Mouse (Mus musculus): Measurements from ENCODE around the gene Ccdc58.
"Not testable (repeated sequence)": the region's sequence is repeated elsewhere in the genome, so short reads cannot be mapped to it uniquely, and the experiment has no call there.

Ccdc58 gene

GRCm38 (mm10) chr16:36079916-36080315 lies 8.4 kb downstream of the Ccdc58 start:
- DNase-seq: no peak

GRCm38 (mm10) chr16:36087846-36088245 lies 16.4 kb downstream of the Ccdc58 start:
- no peak for DNase-seq

DNA sequence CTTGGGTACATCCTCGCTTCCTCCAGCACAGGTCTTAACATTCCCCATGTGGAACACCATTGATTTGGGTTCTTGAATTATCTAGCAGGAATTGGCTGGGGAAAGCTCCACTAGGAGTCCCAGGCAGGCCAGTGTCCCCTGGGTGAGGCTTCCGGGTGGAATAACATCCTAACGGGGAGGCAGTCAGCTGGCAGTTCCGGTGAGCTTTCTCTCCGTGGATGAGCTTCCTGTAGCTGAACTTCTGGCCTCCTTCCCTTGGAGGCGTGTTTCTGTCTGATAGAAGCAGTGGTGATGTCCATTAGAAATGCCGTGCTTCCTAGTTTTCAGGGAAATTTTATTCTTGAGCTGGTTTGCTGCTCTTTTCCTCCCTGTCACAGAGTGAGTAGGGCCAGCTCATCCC lies 17.6 kb downstream of the Ccdc58 start:
- DNase-seq: no peak

DNA sequence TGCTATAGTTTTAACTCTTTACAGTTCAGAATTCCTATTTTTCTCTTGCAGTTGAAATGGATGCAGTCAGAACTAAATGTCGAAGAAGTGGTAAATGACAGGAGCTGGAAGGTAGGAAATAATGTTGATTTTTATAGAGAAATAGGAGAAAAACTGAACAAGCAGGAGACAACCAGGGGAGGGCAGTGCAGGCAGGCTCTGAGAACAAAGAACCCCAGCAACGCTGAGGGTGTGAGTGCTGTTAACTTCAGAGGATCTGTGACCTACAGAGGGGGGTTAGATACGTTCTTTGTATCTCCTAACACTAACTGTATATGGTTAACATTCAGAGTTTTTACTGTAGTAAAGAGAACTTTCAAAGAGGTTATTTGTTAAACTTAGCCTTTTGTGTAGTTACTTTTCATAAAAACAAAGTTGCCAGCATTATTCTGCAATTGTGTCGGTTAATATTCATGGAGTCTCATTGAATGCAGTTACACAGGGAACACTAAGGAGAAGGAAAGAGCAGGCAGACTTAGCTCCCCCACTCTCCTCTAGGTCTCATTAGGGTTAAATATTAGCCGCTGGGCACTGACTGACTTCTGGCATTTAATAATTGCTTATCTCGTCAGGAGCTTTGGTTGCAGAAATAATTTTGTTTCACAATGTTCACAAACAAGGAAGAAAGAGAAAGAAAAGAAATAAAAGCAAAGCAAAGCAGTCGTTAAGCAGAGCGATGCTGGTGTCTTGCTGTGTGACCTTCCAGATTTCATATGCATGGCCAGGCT lies 18.5 kb downstream of the Ccdc58 start:
- DNase-seq: no peak

GRCm38 (mm10) chr16:36090785-36091509 lies 19.5 kb downstream of the Ccdc58 start:
- DNase-seq: no peak

DNA sequence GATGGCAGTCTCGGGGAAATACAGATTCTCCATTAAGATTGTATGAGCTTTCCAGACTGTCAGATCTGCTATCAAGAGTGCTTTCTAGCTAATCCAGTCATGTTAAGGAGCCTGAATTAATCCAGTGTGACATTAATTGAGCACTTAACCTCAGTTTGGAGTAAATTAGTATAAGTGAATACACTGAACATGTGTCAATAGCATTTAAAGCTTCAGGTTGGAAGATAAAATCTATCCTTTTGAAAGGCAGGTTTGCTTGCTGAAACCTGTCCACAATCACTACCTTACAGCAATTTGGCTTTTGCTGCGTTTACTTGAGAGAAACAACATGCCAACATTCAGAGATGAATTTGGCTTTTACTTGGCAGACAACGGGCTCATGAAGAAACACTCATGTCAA lies 22.6 kb downstream of the Ccdc58 start:
- DNase-seq: no peak

DNA sequence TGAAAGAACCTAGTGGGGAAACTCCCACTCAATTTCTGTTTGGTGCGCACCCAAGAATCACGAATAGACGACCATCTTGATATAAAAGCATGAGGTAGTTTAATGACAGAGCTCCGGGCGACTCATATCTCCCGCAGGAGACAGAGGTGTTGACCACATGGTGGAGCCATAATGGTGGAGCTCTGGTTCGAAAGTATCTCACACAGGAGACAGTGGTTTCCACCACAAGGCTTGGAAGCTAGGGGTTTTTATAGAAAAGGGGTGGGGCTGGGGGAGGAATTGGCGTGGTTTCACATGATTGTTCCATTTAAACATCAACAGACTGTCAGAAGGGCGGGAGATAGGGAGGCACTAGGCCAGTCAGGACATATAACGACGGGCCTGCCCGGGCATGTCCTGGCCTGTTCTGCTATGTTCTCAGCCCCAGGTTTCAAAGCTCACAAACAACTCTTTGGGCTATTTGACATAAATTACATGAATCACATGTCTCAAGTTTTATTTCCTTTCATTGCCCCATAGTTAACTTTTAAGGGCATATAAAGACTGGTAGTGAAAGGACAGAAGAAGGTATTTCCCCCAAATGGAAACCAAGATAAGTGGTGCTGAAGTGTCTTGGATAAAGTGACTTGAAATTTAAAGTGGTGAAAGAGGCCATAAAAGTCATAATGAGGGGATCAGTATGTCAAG lies 26.5 kb downstream of the Ccdc58 start:
- not testable (repeated sequence) for DNase-seq

DNA sequence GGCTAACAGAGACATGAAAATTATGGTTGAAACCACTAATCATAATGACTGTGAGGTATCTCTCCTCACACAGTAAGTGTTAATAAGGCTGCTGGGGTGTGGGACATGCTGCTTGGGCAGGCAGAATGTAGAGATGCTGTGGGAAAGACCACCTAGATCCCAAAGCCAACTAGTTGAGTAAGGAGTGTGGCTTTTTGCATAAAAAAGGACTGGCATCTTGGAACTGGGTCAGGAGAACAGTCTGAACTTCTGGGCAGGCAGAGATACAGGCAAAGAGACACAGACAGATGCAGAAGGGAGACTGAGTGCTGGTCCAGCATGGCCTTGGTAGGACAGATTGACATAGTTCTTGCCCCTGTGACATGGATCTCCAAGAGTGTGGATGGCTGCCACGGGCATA lies 30.0 kb downstream of the Ccdc58 start:
- no peak for DNase-seq

GRCm38 (mm10) chr16:36102211-36102610 lies 30.7 kb downstream of the Ccdc58 start:
- DNase-seq: no peak

DNA sequence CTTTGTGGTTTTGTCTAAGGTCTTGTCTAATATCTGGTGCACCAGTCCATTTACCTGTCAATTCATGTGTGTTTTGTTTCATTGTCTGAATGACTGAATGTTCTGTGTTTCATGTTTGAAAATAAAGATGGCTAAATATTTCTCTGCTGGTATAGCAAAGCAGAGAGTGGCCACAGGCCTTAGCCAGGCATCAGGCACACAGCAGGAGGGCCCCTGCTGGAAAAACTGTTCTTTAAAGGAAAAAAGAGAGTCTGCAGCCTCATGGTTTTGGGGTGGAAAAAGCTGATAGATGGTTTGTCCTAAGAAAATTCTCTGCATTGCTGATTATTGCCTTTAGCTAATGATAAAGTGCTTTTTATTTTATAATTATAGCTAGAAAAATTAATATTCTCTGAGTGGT lies 40.0 kb downstream of the Ccdc58 start:
- DNase-seq: not testable (repeated sequence)

DNA sequence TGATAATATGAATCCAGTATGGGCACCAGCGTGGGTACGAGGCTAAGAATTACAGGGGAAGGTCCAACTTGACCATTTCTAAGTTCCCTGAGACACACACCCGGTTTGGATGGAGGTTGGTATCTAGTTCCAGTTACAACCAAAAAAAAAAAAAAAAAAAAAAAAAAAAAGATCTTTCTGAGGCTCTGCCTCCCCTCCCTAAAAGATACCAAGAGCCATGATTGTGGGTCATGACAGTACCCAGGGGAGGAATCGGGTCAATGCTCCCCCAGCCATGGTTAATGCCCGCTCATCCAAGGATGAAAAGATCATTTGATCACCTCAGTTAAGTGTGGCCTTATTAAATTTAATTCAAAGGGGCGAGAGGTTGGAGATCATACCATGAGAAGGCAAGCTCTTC lies 44.3 kb downstream of the Ccdc58 start:
- DNase-seq: not testable (repeated sequence)

- DNase-seq: no peak
These were observed 56.6 kb downstream of the Ccdc58 start for GRCm38 (mm10) chr16:36128092-36128491.

DNA sequence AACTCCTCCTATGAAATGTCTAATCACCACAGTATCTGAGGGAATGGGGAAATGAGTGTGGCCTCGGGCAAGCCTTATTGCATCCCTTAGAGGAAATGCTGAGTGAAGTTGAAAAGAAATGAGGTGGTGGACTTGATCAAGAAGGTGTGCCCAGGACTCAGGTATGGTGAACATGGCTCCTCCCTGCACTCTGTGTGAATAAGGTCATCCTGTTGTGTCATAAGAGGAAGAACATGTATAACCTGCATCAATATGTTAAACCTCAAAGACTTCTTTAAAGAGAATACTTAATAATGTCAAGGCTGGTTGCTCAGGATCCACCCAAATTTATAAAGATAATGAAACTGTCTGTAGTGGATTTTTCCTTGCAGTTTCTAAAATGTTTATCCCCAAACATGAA lies 59.7 kb downstream of the Ccdc58 start, which contains the start of gene Csta1:
Gene Csta1, minus strand, starts transcription at position 101 of the 400 bp plus-strand sequence.
- no peak for DNase-seq

DNA sequence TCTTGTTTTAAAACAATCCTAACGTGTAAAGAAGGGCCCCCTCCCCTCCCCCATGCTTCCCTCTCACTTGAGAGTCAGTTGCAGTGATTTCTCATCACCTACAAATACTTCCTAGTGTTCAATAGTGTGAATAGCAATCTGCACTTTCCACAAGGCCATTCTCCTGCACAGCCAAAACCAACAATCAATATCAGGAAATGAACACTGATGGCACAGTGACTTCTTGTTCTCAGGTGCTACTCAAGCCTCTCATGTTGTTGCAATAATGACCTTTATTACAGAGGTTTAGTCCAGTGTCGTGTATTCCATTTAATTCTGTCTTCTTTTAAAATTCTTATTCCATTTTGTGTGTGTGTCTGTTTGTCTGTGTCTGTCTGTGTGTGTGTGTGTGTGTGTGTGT lies 66.7 kb downstream of the Ccdc58 start:
- DNase-seq: no peak
